Mouse (Mus musculus) ZHBTc4 (cell line): ENCODE results near the gene C1ql2.
A peak's percentile ranks its signal among the peaks of the same experiment; 100 is the strongest.

Experiments used
- DNase-seq: peaks from one replicate; pipeline ENCODE4 v3.0.0-alpha.2; 2011; ENCODE audit warnings: low read depth, low spot score

Gene C1ql2

DNA sequence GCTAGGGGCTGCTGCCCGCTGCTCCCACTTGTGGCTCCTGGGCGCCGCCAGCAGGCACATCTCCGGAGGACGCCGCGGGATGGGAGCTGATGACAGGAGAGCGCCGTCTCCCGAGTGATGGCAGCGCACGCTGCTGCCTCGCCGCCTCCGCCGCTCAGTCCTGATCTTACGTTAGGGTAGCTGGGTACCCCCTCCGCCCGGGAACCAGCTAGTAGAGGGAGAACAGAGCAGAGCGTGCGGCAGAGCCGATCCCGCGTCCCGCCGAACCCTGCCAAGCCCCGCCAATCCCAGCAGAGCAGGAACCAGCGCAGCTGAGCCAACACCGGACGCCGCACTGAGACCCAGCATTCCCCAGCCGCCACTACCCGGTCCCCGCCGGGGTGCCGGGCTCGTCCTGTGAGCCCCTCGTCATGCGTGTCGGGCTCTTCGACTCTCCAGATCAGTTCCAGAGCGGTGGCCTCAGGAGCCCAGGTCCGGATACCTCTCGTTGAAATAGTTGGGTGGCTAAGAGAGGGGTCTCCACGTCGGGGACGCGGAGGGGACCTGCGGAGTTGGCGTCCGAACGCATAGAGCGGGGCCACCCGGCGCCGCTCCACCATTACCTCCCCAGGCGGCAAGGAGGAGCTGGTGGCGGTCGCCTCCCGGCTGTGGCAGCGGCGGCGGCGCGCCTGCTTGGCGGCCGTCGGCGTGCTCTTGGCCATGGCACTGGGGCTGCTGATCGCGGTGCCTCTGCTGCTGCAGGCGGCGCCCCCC lies at the start of gene C1ql2:
C1ql2 (plus strand) TSS at position 164 of the 753 bp plus-strand sequence.
- DNase-seq: peak; percentile 79

DNA sequence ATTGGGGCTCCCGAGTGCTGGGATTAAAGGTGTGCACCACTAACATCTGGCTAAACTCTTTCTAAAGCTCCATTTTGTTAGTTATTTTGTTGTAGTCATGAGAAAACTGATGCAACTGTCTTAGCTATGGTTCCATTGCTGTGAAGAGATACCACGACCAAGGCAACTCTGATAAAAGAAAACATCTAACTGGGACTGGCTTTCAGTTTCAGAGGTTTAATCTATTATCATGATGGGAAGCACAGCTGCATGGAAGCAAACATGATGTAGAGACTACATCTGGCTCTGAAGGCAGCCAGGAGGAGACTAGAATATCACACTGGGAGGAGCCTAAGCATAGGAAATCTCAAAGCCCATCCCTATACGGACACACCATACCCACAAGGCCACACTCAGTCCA lies 48.7 kb upstream of the C1ql2 start:
- no peak for DNase-seq

GRCm38 (mm10) chr1:120293803-120294202 lies 46.6 kb upstream of the C1ql2 start:
- DNase-seq: no peak

GRCm38 (mm10) chr1:120296936-120297335 lies 43.4 kb upstream of the C1ql2 start:
- peak; percentile 23 for DNase-seq

GRCm38 (mm10) chr1:120305801-120306200 lies 34.6 kb upstream of the C1ql2 start:
- DNase-seq: no peak

DNA sequence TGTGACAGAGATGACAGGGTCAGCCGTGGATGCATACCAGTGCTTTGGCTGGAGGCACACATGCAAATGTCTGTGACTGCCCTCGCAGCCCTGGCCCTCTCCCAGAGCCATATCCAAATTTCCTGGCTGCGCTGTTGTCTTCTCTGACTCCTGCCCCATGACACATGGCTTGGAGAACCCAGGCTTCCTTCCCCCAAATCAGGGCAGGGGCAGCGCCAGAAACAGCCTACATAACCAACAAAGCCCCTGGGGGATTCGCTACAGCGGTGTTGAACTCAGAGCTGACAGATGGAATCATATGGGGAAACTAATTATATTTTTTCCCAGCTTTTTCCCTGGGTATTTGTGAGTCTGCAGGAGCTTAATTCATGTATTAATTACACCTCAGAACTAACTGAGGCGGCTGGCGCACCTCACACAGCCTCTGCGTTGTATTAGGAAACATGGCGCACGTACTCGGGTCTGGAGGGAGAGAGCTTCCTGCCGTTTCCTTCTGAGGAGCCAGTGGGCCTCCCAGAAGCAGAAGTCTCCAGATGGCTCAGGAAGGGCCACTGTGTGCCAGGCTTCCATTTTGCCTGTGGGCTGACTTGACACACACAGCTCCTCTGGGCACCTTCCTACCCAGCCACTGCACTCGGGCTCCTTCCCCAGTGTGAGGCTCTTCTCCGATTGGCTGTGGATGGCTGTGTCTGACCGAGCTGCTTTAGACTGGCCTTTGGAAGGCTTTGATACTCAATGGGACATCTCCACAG lies 18.9 kb upstream of the C1ql2 start:
- no peak for DNase-seq

GRCm38 (mm10) chr1:120323131-120323561 lies 17.2 kb upstream of the C1ql2 start:
- DNase-seq: no peak

DNA sequence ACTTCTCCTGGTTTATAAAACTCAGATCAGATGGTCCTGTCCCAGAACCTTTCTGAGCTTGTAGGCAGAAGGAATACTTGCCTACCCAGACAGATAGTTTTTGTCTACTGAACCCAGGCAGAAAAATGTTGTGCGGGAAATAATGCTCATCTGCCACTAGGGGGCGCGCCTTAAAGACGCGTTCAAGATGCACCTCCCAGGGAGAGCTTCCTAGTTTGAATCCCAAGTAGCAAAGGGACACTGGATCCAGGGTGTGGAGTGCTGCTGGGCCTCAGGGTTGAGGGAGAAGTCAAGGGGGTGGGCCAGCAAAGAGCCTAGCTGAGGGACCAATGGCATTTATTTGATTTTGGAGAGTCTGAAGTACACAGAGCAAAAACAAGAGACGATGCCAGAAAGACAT lies 12.7 kb upstream of the C1ql2 start:
- peak; percentile 84 for DNase-seq

GRCm38 (mm10) chr1:120328212-120328611 lies 12.2 kb upstream of the C1ql2 start:
- DNase-seq: no peak

DNA sequence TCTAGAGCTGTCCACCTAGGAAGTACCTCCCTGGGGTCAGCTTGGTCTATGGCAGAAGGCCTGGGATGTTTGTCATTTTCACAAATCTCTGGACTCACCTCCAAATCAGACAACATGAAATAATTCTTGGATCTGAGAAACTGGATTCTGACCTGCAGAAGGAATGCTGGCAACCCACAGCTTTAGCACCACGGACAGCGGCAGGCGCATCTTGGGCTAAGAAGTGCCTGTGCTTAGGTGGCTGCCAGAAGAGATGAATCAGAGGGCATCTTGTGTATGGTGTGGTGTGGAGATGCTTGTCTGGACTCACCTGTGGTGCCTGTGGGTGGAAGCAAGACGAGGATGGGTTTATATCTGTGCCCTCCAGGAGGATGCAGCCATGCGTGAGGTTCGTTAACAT lies 8.5 kb upstream of the C1ql2 start:
- peak; percentile 71 for DNase-seq

DNA sequence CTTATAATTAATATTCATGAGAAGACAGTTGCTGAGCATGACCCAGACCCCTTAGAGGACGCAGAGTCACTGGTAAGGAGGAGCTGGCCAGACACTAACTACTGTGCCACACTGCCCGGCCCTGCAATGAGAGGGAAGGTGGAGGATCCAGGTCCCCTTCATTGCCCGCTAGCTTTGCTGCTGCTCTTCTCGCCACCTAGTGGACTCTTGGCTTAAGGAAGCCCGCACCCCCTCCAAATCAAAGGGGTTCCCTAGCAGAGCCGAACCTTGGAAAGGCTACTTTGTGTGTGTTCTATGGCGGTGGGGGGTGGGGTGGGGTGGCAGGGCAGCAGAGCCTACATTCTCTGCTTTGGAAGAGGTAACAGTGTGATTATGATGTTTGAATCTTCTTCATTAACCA lies 2.4 kb upstream of the C1ql2 start:
- DNase-seq: peak; percentile 29

DNA sequence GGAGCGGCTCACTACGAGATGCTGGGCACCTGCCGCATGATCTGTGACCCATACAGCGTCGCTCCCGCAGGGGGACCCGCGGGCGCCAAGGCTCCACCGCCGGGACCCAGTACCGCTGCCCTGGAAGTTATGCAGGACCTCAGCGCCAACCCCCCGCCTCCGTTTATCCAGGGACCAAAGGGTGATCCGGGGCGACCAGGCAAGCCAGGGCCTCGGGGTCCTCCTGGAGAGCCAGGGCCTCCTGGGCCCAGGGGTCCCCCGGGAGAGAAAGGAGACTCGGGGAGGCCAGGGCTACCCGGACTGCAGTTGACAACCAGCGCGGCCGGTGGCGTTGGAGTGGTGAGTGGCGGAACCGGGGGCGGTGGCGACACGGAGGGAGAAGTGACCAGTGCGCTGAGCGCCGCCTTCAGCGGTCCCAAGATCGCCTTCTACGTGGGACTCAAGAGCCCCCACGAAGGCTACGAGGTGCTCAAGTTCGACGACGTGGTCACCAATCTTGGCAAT lies 842 bp downstream of the C1ql2 start:
- peak; percentile 32 for DNase-seq

- DNase-seq: no peak
Observed at GRCm38 (mm10) chr1:120341811-120342370, 1.5 kb downstream of the C1ql2 start.

GRCm38 (mm10) chr1:120342371-120342821 lies 2.0 kb downstream of the C1ql2 start:
- peak; percentile 81 for DNase-seq

DNA sequence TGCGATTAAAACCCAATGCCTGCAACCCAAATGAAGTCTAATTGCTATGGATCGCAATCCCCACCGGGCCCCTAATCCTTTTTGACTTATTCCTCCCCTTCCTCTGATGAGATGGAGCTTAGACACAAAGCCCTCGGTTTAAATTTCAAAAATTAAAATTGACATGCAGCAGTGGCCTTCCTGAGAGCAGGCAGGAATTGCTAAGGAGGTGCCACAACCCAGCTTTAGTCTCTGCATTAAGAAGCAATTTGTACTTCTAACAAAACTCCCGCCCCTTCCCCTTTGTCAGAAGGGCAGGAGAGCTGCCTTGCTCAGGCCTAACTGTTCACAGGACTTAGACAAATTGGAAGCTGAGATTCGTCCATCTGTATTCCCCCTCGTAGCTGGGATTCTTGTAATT lies 4.6 kb downstream of the C1ql2 start:
- DNase-seq: peak; percentile 13

DNA sequence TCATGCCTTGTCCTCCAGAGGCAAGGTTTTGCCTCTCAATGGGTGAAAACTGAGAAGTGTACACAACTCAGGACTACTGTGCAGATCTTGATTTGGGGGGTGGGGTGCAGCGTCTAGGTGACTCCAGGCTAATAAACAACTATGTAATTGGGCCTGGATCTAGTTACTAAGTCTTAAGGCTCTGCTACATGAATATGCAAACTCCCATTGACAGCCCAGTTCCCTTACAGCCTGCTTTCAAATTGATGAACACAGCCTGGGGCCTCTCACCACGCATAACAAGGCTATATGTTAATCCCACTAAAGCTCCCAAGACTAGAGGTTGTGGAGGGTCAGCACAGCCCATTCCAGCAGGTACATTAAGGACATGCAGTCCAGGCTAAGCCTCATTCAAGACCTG lies 14.0 kb downstream of the C1ql2 start:
- peak; percentile 57 for DNase-seq

DNA sequence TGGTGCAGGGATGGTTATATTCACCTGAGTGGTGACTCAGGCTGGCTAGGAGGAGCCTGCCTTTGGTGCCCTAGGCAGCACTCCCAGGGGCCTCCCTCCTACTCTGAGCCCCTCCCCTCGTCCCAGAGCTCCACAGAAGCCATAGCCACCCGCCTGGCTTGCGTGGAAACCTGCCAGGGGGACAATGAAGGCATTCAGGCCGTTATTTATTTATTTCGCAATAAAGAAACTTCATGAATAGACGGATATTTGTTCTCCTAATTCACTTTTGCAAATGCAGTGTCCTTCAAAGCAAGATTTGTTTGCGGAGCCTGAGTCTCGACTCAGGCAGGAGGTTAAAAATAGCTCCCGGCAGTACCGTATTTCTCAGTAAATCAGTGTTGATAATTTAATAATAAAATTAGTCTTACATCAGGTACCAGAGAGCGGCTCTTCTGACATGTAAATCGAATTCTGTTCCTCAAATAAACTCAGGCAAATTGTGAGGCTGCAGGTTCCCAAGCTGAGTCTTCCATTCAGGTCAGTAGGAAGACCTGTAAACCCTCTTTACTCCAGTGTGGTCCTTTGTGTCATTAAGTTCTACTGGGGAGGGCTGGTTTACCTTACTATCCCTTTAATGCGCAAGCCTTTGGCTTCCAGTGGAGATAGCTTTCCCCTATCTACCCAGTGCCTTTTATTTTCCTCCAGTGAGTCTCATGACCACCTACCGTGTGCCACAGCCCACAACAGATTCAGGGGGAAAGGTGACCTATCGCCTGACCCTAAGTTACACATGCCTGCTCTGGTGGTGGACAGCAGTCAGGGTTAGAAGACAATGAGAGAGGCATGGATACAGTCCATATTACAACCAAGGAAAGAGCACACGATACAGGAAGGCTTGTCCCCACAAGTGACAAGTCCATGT lies 17.2 kb downstream of the C1ql2 start:
- peak; percentile 26 for DNase-seq

GRCm38 (mm10) chr1:120363638-120364037 lies 23.3 kb downstream of the C1ql2 start:
- DNase-seq: no peak

- DNase-seq: peak; percentile 67
Observed at GRCm38 (mm10) chr1:120368138-120368537, 27.8 kb downstream of the C1ql2 start.

- peak; percentile 53 for DNase-seq
Observed at GRCm38 (mm10) chr1:120374131-120374530, 33.7 kb downstream of the C1ql2 start.

- DNase-seq: no peak
Observed at GRCm38 (mm10) chr1:120374832-120375231, 34.5 kb downstream of the C1ql2 start.
